Mouse (Mus musculus) heart, adult 2 months (tissue): ENCODE data around the gene Tmem51.

Experiments
- CTCF ChIP-seq: fragments of 200-600 bp; IDR thresholded peaks from 2 replicates; pipeline ENCODE4 v1.8.1; 2022; ENCODE audit warnings: antibody characterized with exemption, mild to moderate bottlenecking, moderate library complexity
- EP300 ChIP-seq: fragments of 200-500 bp; IDR thresholded peaks from 2 replicates; pipeline ENCODE4 v1.6.1; 2011; ENCODE audit warnings: low read depth, low read length, control low read depth; ENCODE audit not compliant: insufficient read depth
- POLR2A ChIP-seq: fragments of 200-500 bp; IDR thresholded peaks from 2 replicates; pipeline ENCODE4 v1.6.1; 2011; ENCODE audit warnings: mild to moderate bottlenecking, low read depth, low read length, control low read depth; ENCODE audit not compliant: insufficient read depth

GRCm38 (mm10) chr4:142083193-142083592 is 911 bp downstream of the Tmem51 start:
- TF ChIP-seq CTCF (no peak), EP300 (no peak), POLR2A (no peak)
